Mouse (Mus musculus): Measurements from ENCODE around the gene Gm614.

- TF ChIP-seq CTCF (IDR thresholded peaks at IDR 0.05; ENCODE audit: low read depth) (no peak), EP300 (IDR thresholded peaks at IDR 0.05; ENCODE audit: low read depth) (no peak)
These were observed 3.1 kb downstream of the Gm614 start for GRCm38 (mm10) chrX:101260441-101261325.

Measured in liver, postnatal 0 days (tissue).